Mouse (Mus musculus): Measurements from ENCODE around the gene Scgb1b11. TPM values are rescaled to one million over a fixed set of nuclear protein-coding genes. Genes with fewer than 3 reads are reported as not detected.
"Not testable (repeated sequence)": the region's sequence is repeated elsewhere in the genome, so short reads cannot be mapped to it uniquely, and the experiment has no call there.

Scgb1b11 gene
- not detected in 2 replicates for polyA plus RNA-seq (2014; fragmentation: Nextera tagmentation; extraction: Ambion mirVana)

- ATAC-seq (replicated peaks; ENCODE audit: low FRiP score); H3K4me3 ChIP-seq (ENCODE audit: low read depth, low read length); H3K4me2 ChIP-seq (ENCODE audit: low read depth, low read length, severe bottlenecking); H3K9me3 ChIP-seq (ENCODE audit: control insufficient read depth, low read length); H3K27me3 ChIP-seq (ENCODE audit: control insufficient read depth, insufficient read depth, low read length); H3K9ac ChIP-seq (ENCODE audit: low read length); H3K4me1 ChIP-seq (replicated peaks; ENCODE audit: control insufficient read depth, insufficient read depth, low read length); DNase-seq (ENCODE audit: low spot score); H3K27ac ChIP-seq (ENCODE audit: low read depth, low read length); H3K36me3 ChIP-seq (ENCODE audit: control insufficient read depth, insufficient read depth, low read length): not testable (repeated sequence)
- WGBS: no CpG with 5 or more reads among the region's 2 CpGs
Observed at GRCm38 (mm10) chr7:32222540-32222939, at the start of gene Scgb1b11. Scgb1b11 (plus strand) TSS chr7:32222840.

DNA sequence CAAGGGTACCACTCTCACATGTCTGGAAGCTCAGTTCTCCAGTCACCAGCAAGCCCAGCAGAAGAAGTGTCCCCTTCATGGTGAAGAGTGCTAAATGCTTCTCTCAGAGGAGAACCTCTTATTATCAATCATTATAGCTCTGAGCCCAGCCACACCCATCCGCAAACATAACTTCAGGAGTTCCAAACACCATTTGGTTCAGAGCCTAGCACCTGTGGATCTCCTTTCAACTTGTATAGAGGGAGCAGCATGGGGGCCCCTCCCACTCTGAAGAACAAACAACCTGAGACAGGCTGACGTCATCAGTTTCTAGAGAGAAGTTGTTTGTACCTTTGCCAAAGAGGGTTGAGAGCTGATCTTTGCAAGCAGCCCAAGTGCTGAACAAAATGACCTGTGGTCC is 11.6 kb upstream of the Scgb1b11 start, which contains the start of gene Scgb2b11:
Gene Scgb2b11 (minus strand): TSS at position 101 of the 400 bp plus-strand sequence.
- H3K27me3 ChIP-seq (ENCODE audit: control insufficient read depth, insufficient read depth, low read length); H3K4me3 ChIP-seq (ENCODE audit: low read depth, low read length); H3K27ac ChIP-seq (ENCODE audit: low read depth, low read length); H3K9me3 ChIP-seq (ENCODE audit: control insufficient read depth, low read length); H3K4me1 ChIP-seq (replicated peaks; ENCODE audit: control insufficient read depth, insufficient read depth, low read length); DNase-seq (ENCODE audit: low spot score); H3K36me3 ChIP-seq (ENCODE audit: control insufficient read depth, insufficient read depth, low read length); ATAC-seq (replicated peaks; ENCODE audit: low FRiP score); H3K9ac ChIP-seq (ENCODE audit: low read length); H3K4me2 ChIP-seq (ENCODE audit: low read depth, low read length, severe bottlenecking): not testable (repeated sequence)
- WGBS: 91% methylated on average over 2 of the region's 2 CpGs

Other genes starting within 250 kb of the Scgb1b11 start
- not detected in 2 replicates for gene Scgb1b10, start 122.0 kb upstream of the Scgb1b11 start, polyA plus RNA-seq (2014; fragmentation: Nextera tagmentation; extraction: Ambion mirVana)
- not detected in 2 replicates for gene Scgb2b11, start 11.7 kb upstream of the Scgb1b11 start, polyA plus RNA-seq (2014; fragmentation: Nextera tagmentation; extraction: Ambion mirVana)
- not detected in 2 replicates for gene Scgb2b12, start 104.4 kb downstream of the Scgb1b11 start, polyA plus RNA-seq (2014; fragmentation: Nextera tagmentation; extraction: Ambion mirVana)
- not detected in 2 replicates for gene Scgb1b12, start 111.3 kb downstream of the Scgb1b11 start, polyA plus RNA-seq (2014; fragmentation: Nextera tagmentation; extraction: Ambion mirVana)
- not detected in 2 replicates for gene Scgb1b29, start 218.7 kb downstream of the Scgb1b11 start, polyA plus RNA-seq (2014; fragmentation: Nextera tagmentation; extraction: Ambion mirVana)